Mouse (Mus musculus) ES-Bruce4 (cell line): ENCODE data around the gene Ackr3. TPM values are rescaled to one million over a fixed set of nuclear protein-coding genes. Genes with fewer than 3 reads are reported as not detected.

Source experiments
- H3K27ac ChIP-seq: 2 replicates; pipeline ENCODE4 v1.5.1; 2012; ENCODE audit warnings: low read length, inconsistent platforms; ENCODE audit not compliant: insufficient read depth
- H3K27me3 ChIP-seq: 2 replicates; pipeline ENCODE4 v1.6.1; 2012; ENCODE audit warnings: mild to moderate bottlenecking, low read length, inconsistent platforms; ENCODE audit not compliant: control insufficient read depth, poor library complexity, insufficient read depth, severe bottlenecking
- H3K36me3 ChIP-seq: 2 replicates; pipeline ENCODE4 v1.6.1; 2012; ENCODE audit warnings: inconsistent platforms, mild to moderate bottlenecking, low read length, moderate library complexity; ENCODE audit not compliant: control insufficient read depth, poor library complexity, insufficient read depth, severe bottlenecking
- H3K4me1 ChIP-seq: one replicate; pipeline ENCODE4 v1.8.1; 2011; ENCODE audit warnings: low read length; ENCODE audit not compliant: control insufficient read depth, insufficient read depth
- H3K4me3 ChIP-seq: 2 replicates; pipeline ENCODE4 v1.5.1; 2011; ENCODE audit warnings: low read depth, mild to moderate bottlenecking, low read length
- H3K9ac ChIP-seq: 2 replicates; pipeline ENCODE4 v1.6.1; 2012; ENCODE audit warnings: low read depth, mild to moderate bottlenecking, inconsistent platforms; ENCODE audit not compliant: poor library complexity, severe bottlenecking
- H3K9me3 ChIP-seq: replicated peaks from 2 replicates; pipeline ENCODE4 v1.6.1; 2012; ENCODE audit warnings: mild to moderate bottlenecking, low read length, inconsistent platforms; ENCODE audit not compliant: control insufficient read depth, poor library complexity, insufficient read depth, severe bottlenecking
- CTCF ChIP-seq: IDR thresholded peaks from one replicate; pipeline ENCODE4 v1.8.1; 2011; ENCODE audit warnings: low read depth, low read length
- EP300 ChIP-seq: IDR thresholded peaks from 2 replicates; pipeline ENCODE4 v1.6.1; 2011; ENCODE audit warnings: low read depth, low read length; ENCODE audit not compliant: insufficient read depth
- POLR2A ChIP-seq: IDR thresholded peaks from one replicate; pipeline ENCODE4 v1.8.1; 2011; ENCODE audit warnings: low read length; ENCODE audit not compliant: insufficient read depth
- polyA plus RNA-seq: library from polyadenylated mRNA; stranded (reverse); fragments of >200 nt; gene quantifications from 2 replicates; pipeline ENCODE4 v1.2.4, GENCODE M21; 2011; ENCODE audit warnings: low read depth; ENCODE audit not compliant: missing spikeins, insufficient read depth, insufficient read length

The Ackr3 gene
- polyA plus RNA-seq, 1 experiment = 5.2 TPM

DNA sequence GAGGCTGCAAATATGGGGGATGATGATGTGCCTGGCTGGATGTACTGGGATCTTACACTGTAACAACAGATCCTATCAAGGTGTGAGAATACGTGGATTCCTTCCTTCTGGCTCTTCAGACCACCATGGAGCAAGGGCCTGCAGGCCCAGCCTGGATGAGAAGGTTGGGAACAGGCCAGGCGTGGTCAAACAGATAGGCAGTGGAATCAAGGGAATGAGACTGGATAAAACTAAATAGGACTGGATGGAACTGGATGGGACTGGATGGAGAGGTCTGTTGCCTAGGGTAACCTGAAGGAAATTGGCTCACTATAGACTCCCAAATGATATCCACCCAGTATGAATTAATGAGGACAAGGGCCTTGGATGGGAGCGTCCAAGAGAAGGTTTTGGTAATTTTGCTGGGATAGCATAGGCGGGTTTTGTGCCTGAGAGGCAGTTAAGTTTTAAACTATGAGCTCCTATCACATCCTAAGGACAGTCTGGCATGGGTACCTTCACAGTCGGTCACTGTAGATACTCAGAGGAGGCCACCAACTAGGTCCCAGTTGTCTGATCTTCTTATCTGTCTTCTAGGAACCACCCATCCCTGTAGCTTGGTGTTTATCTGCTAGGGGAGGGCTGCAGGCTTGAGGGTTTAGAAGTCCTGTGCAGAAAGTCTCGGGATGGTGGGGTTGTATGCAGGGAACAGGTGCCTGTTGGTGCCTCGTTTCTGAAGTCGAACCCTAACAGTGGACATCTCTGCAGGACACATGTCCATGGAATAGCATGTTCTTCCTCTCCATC lies 44.2 kb downstream of the Ackr3 start:
- Histone ChIP-seq H3K4me1 (no peaks in the 10 kb centered on the region), H3K36me3 (no peaks in the 10 kb centered on the region), H3K9me3 (no peaks in the 10 kb centered on the region), H3K27ac (no peak overlapping the region), H3K9ac (no peak overlapping the region), H3K27me3 (no peaks in the 10 kb centered on the region), H3K4me3 (no peak overlapping the region)
- no peak for TF ChIP-seq CTCF
- TF ChIP-seq POLR2A = no peak
- no peak for TF ChIP-seq EP300

DNA sequence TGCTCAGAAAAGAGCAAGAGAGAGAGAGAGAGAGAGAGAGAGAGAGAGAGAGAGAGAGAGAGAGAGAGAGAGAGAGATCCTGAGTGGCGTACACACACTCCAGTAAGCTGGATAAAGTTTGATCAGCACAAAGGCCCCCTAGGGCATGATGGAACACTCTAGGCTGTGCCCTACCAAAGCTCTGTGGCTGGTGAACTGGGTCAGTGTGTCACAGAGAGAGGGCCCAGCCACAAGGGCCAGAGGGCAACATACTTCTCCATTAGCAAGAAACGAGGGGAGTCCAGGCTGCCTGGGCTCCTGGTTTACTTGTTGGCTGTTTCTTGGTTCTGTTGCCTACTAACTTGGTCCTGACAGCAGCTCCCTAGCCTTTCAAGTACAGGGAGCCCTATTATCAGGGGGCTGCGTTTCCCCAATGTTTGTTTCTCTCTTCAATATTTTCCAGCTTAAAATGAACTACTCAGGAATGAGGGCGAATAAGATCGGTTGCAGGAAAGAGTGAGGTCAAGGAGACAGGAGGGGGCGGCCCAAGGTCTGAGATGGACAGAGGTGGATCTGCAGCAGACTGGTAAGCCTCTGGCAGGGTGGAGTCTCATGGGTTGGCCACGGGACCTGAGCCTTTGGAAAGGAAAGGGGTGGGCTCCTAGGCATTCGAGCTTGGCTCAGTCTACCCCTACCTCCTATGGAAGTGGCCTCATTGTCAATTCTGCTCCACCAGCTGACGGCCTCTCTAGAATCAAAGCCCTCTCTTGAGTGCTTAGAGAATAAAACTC lies 45.4 kb downstream of the Ackr3 start:
- Histone ChIP-seq H3K4me3 (no peak overlapping the region), H3K27ac (no peak overlapping the region), H3K27me3 (no peaks in the 10 kb centered on the region), H3K36me3 (no peaks in the 10 kb centered on the region), H3K9me3 (no peaks in the 10 kb centered on the region), H3K9ac (no peak overlapping the region), H3K4me1 (no peaks in the 10 kb centered on the region)
- TF ChIP-seq POLR2A = no peak
- no peak for TF ChIP-seq EP300
- no peak for TF ChIP-seq CTCF

GRCm38 (mm10) chr1:90250419-90250818 lies 46.6 kb downstream of the Ackr3 start:
- no peaks in the 10 kb centered on the region for H3K4me1 ChIP-seq
- no peaks in the 10 kb centered on the region for H3K36me3 ChIP-seq
- TF ChIP-seq EP300 = no peak
- no peak for TF ChIP-seq CTCF
- TF ChIP-seq POLR2A = no peak
- no peak overlapping the region for H3K9ac ChIP-seq
- H3K4me3 ChIP-seq = no peak overlapping the region
- no peak overlapping the region for H3K27ac ChIP-seq
- no peaks in the 10 kb centered on the region for H3K27me3 ChIP-seq
- no peaks in the 10 kb centered on the region for H3K9me3 ChIP-seq

- H3K27ac ChIP-seq = no peak overlapping the region
- no peak overlapping the region for H3K4me3 ChIP-seq
- no peaks in the 10 kb centered on the region for H3K36me3 ChIP-seq
- no peaks in the 10 kb centered on the region for H3K4me1 ChIP-seq
- no peak overlapping the region for H3K9ac ChIP-seq
- no peaks in the 10 kb centered on the region for H3K27me3 ChIP-seq
- no peaks in the 10 kb centered on the region for H3K9me3 ChIP-seq
- TF ChIP-seq CTCF (no peak), POLR2A (no peak), EP300 (no peak)
These were observed 47.4 kb downstream of the Ackr3 start for GRCm38 (mm10) chr1:90251156-90251555.

DNA sequence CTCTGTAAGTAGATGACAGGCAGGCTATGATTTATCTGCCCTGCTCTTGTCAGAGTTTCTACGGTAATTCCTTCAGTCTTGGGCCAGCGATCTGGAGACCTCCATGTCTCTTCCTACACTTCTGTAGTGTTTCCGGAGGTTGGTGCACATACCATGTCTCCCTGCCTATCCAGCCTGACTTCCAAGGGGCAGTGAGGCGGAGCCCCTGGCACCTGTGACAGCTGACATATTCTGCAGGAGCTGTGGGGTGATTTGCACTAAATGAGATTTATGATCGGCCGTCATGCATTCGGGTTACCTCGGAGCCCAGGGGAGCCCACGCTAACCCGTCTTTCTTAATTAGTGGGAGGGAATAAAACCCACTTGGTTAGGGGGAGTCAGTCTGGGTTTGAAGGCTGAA lies 49.7 kb downstream of the Ackr3 start:
- Histone ChIP-seq H3K27me3 (no peaks in the 10 kb centered on the region), H3K36me3 (no peaks in the 10 kb centered on the region), H3K4me1 (no peaks in the 10 kb centered on the region), H3K9me3 (no peaks in the 10 kb centered on the region), H3K4me3 (no peak overlapping the region), H3K9ac (no peak overlapping the region), H3K27ac (no peak overlapping the region)
- TF ChIP-seq EP300 = no peak
- no peak for TF ChIP-seq POLR2A
- TF ChIP-seq CTCF = no peak
